Mouse (Mus musculus): ENCODE measurements around the gene Hbb-bs. TPM values are rescaled to one million over a fixed set of nuclear protein-coding genes. Genes with fewer than 3 reads are reported as not detected.
"Not testable (repeated sequence)": the region's sequence is repeated elsewhere in the genome, so short reads cannot be mapped to it uniquely, and the experiment has no call there.

The Hbb-bs gene
- total RNA-seq, 2 experiments from 2014 or later = 76,927 to 187,171 TPM

GRCm38 (mm10) chr7:103813152-103813551, 14.7 kb downstream of the Hbb-bs start:
- ATAC-seq (replicated peaks; ENCODE audit: low FRiP score, poor library complexity, severe bottlenecking) = peak; percentile 27

GRCm38 (mm10) chr7:103812174-103812573, 15.7 kb downstream of the Hbb-bs start:
- peak; percentile 6; the same call in 1 of the 2 replicates for ATAC-seq (replicated peaks; ENCODE audit: low FRiP score, poor library complexity, severe bottlenecking)

GRCm38 (mm10) chr7:103811223-103811845, 16.6 kb downstream of the Hbb-bs start:
- peak; percentile 27 for ATAC-seq (replicated peaks; ENCODE audit: low FRiP score, poor library complexity, severe bottlenecking)

- peak; percentile 9 for ATAC-seq (replicated peaks; ENCODE audit: low FRiP score, poor library complexity, severe bottlenecking)
These were observed 17.1 kb downstream of the Hbb-bs start for GRCm38 (mm10) chr7:103810746-103811145.

GRCm38 (mm10) chr7:103810296-103810695, 17.6 kb downstream of the Hbb-bs start:
- ATAC-seq (replicated peaks; ENCODE audit: low FRiP score, poor library complexity, severe bottlenecking) = peak; percentile 7

GRCm38 (mm10) chr7:103809801-103810155, 18.1 kb downstream of the Hbb-bs start:
- ATAC-seq (replicated peaks; ENCODE audit: low FRiP score, poor library complexity, severe bottlenecking) = no peak

- no peak for ATAC-seq (replicated peaks; ENCODE audit: low FRiP score, poor library complexity, severe bottlenecking)
These were observed 18.7 kb downstream of the Hbb-bs start for GRCm38 (mm10) chr7:103808971-103809800.

GRCm38 (mm10) chr7:103808120-103808519, 19.8 kb downstream of the Hbb-bs start:
- ATAC-seq (replicated peaks; ENCODE audit: low FRiP score, poor library complexity, severe bottlenecking) = not testable (repeated sequence)

- ATAC-seq (replicated peaks; ENCODE audit: low FRiP score, poor library complexity, severe bottlenecking) = peak; percentile 25; the same call in 1 of the 2 replicates
These were observed 21.0 kb downstream of the Hbb-bs start for GRCm38 (mm10) chr7:103806856-103807255.

- peak; percentile 83 for ATAC-seq (replicated peaks; ENCODE audit: low FRiP score, poor library complexity, severe bottlenecking)
These were observed 35.1 kb downstream of the Hbb-bs start for GRCm38 (mm10) chr7:103792669-103793388.

GRCm38 (mm10) chr7:103791721-103792120, 36.2 kb downstream of the Hbb-bs start, which contains the start of gene Olfr67:
Olfr67 (minus strand) TSS chr7:103791821.
- no peak for ATAC-seq (replicated peaks; ENCODE audit: low FRiP score, poor library complexity, severe bottlenecking)

GRCm38 (mm10) chr7:103779598-103779997, 48.3 kb downstream of the Hbb-bs start, which contains the start of gene Olfr68:
Olfr68 (minus strand) TSS chr7:103779698.
- no peak for ATAC-seq (replicated peaks; ENCODE audit: low FRiP score, poor library complexity, severe bottlenecking)

GRCm38 (mm10) chr7:103777652-103778051, 50.2 kb downstream of the Hbb-bs start:
- peak; percentile 82 for ATAC-seq (replicated peaks; ENCODE audit: low FRiP score, poor library complexity, severe bottlenecking)

Other genes starting within 250 kb of the Hbb-bs start
Only the 30 nearest of the 32 such genes appear.
- not detected in 2 replicates for gene Olfr619, start 227.5 kb downstream of the Hbb-bs start, total RNA-seq (2015; ENCODE audit: low replicate concordance)
- gene Olfr619, start 227.5 kb downstream of the Hbb-bs start, total RNA-seq (2017; ENCODE audit: low replicate concordance) = not detected in 2 replicates
- gene Olfr620, start 215.6 kb downstream of the Hbb-bs start, total RNA-seq (2015; ENCODE audit: low replicate concordance) = not detected in 2 replicates
- gene Olfr620, start 215.6 kb downstream of the Hbb-bs start, total RNA-seq (2017; ENCODE audit: low replicate concordance) = not detected in 2 replicates
- gene Olfr622, start 185.4 kb downstream of the Hbb-bs start, total RNA-seq (2015; ENCODE audit: low replicate concordance) = not detected in 2 replicates
- not detected in 2 replicates for gene Olfr622, start 185.4 kb downstream of the Hbb-bs start, total RNA-seq (2017; ENCODE audit: low replicate concordance)
- not detected in 2 replicates for gene Olfr623, start 164.4 kb downstream of the Hbb-bs start, total RNA-seq (2015; ENCODE audit: low replicate concordance)
- not detected in 2 replicates for gene Olfr623, start 164.4 kb downstream of the Hbb-bs start, total RNA-seq (2017; ENCODE audit: low replicate concordance)
- 0.21 TPM in 1 of 2 replicates, not detected in the other for gene Olfr624, start 156.9 kb downstream of the Hbb-bs start, total RNA-seq (2015; ENCODE audit: low replicate concordance)
- gene Olfr624, start 156.9 kb downstream of the Hbb-bs start, total RNA-seq (2017; ENCODE audit: low replicate concordance) = not detected in 2 replicates
- gene Olfr625-ps1, start 145.4 kb downstream of the Hbb-bs start, total RNA-seq (2015; ENCODE audit: low replicate concordance) = not detected in 2 replicates
- not detected in 2 replicates for gene Olfr625-ps1, start 145.4 kb downstream of the Hbb-bs start, total RNA-seq (2017; ENCODE audit: low replicate concordance)
- gene Olfr243, start 113.4 kb downstream of the Hbb-bs start, total RNA-seq (2015; ENCODE audit: low replicate concordance) = not detected in 2 replicates
- 0.28 TPM in 1 of 2 replicates, not detected in the other for gene Olfr243, start 113.4 kb downstream of the Hbb-bs start, total RNA-seq (2017; ENCODE audit: low replicate concordance)
- gene Olfr628, start 97.7 kb downstream of the Hbb-bs start, total RNA-seq (2015; ENCODE audit: low replicate concordance) = not detected in 2 replicates
- gene Olfr628, start 97.7 kb downstream of the Hbb-bs start, total RNA-seq (2017; ENCODE audit: low replicate concordance) = not detected in 2 replicates
- not detected in 2 replicates for gene Olfr629, start 83.2 kb downstream of the Hbb-bs start, total RNA-seq (2015; ENCODE audit: low replicate concordance)
- 0.43 TPM in 1 of 2 replicates, not detected in the other for gene Olfr629, start 83.2 kb downstream of the Hbb-bs start, total RNA-seq (2017; ENCODE audit: low replicate concordance)
- gene Olfr630, start 70.8 kb downstream of the Hbb-bs start, total RNA-seq (2015; ENCODE audit: low replicate concordance) = not detected in 2 replicates
- 1.5 TPM in 1 of 2 replicates, not detected in the other for gene Olfr630, start 70.8 kb downstream of the Hbb-bs start, total RNA-seq (2017; ENCODE audit: low replicate concordance)
- gene Olfr69, start 56.5 kb downstream of the Hbb-bs start, total RNA-seq (2015; ENCODE audit: low replicate concordance) = 2.7 and 5.6 TPM in 2 replicates
- gene Olfr69, start 56.5 kb downstream of the Hbb-bs start, total RNA-seq (2017; ENCODE audit: low replicate concordance) = 0.70 and 1.1 TPM in 2 replicates
- 1.0 and 1.3 TPM in 2 replicates for gene Olfr68, start 48.4 kb downstream of the Hbb-bs start, total RNA-seq (2015; ENCODE audit: low replicate concordance)
- gene Olfr68, start 48.4 kb downstream of the Hbb-bs start, total RNA-seq (2017; ENCODE audit: low replicate concordance) = 1.4 and 1.5 TPM in 2 replicates
- 5.0 and 10.2 TPM in 2 replicates for gene Olfr67, start 36.3 kb downstream of the Hbb-bs start, total RNA-seq (2015; ENCODE audit: low replicate concordance)
- gene Olfr67, start 36.3 kb downstream of the Hbb-bs start, total RNA-seq (2017; ENCODE audit: low replicate concordance) = 2.8 and 4.2 TPM in 2 replicates
- gene Hbb-bt, start 14.1 kb downstream of the Hbb-bs start, total RNA-seq (2015; ENCODE audit: low replicate concordance) = 39,556 and 40,045 TPM in 2 replicates
- gene Hbb-bt, start 14.1 kb downstream of the Hbb-bs start, total RNA-seq (2017; ENCODE audit: low replicate concordance) = 14,681 and 15,230 TPM in 2 replicates
- not detected in 2 replicates for gene Hbb-bh2, start 12.4 kb upstream of the Hbb-bs start, total RNA-seq (2015; ENCODE audit: low replicate concordance)
- gene Hbb-bh2, start 12.4 kb upstream of the Hbb-bs start, total RNA-seq (2017; ENCODE audit: low replicate concordance) = 1.0 and 4.6 TPM in 2 replicates
- not detected in 2 replicates for gene Hbb-bh1, start 15.1 kb upstream of the Hbb-bs start, total RNA-seq (2015; ENCODE audit: low replicate concordance)
- not detected in 2 replicates for gene Hbb-bh1, start 15.1 kb upstream of the Hbb-bs start, total RNA-seq (2017; ENCODE audit: low replicate concordance)
- 2.9 and 8.6 TPM in 2 replicates for gene Hbb-y, start 25.1 kb upstream of the Hbb-bs start, total RNA-seq (2015; ENCODE audit: low replicate concordance)
- not detected in 2 replicates for gene Hbb-y, start 25.1 kb upstream of the Hbb-bs start, total RNA-seq (2017; ENCODE audit: low replicate concordance)
- not detected in 2 replicates for gene Olfr66, start 58.2 kb upstream of the Hbb-bs start, total RNA-seq (2015; ENCODE audit: low replicate concordance)
- not detected in 2 replicates for gene Olfr66, start 58.2 kb upstream of the Hbb-bs start, total RNA-seq (2017; ENCODE audit: low replicate concordance)
- gene Olfr64, start 66.4 kb upstream of the Hbb-bs start, total RNA-seq (2015; ENCODE audit: low replicate concordance) = not detected in 2 replicates
- 0.14 and 0.34 TPM in 2 replicates for gene Olfr64, start 66.4 kb upstream of the Hbb-bs start, total RNA-seq (2017; ENCODE audit: low replicate concordance)
- not detected in 2 replicates for gene Olfr65, start 75.4 kb upstream of the Hbb-bs start, total RNA-seq (2015; ENCODE audit: low replicate concordance)
- gene Olfr65, start 75.4 kb upstream of the Hbb-bs start, total RNA-seq (2017; ENCODE audit: low replicate concordance) = 0.28 TPM in 1 of 2 replicates, not detected in the other
- 1.0 TPM in 1 of 2 replicates, not detected in the other for gene Olfr631, start 100.7 kb upstream of the Hbb-bs start, total RNA-seq (2015; ENCODE audit: low replicate concordance)
- 2.1 TPM in 1 of 2 replicates, not detected in the other for gene Olfr631, start 100.7 kb upstream of the Hbb-bs start, total RNA-seq (2017; ENCODE audit: low replicate concordance)
- gene Olfr632, start 106.3 kb upstream of the Hbb-bs start, total RNA-seq (2015; ENCODE audit: low replicate concordance) = not detected in 2 replicates
- gene Olfr632, start 106.3 kb upstream of the Hbb-bs start, total RNA-seq (2017; ENCODE audit: low replicate concordance) = 1.7 TPM in 1 of 2 replicates, not detected in the other
- not detected in 2 replicates for gene Olfr633, start 116.3 kb upstream of the Hbb-bs start, total RNA-seq (2015; ENCODE audit: low replicate concordance)
- not detected in 2 replicates for gene Olfr633, start 116.3 kb upstream of the Hbb-bs start, total RNA-seq (2017; ENCODE audit: low replicate concordance)
- not detected in 2 replicates for gene Olfr635, start 143.1 kb upstream of the Hbb-bs start, total RNA-seq (2015; ENCODE audit: low replicate concordance)
- gene Olfr635, start 143.1 kb upstream of the Hbb-bs start, total RNA-seq (2017; ENCODE audit: low replicate concordance) = 0.09 and 0.14 TPM in 2 replicates
- gene Olfr638, start 170.7 kb upstream of the Hbb-bs start, total RNA-seq (2015; ENCODE audit: low replicate concordance) = not detected in 2 replicates
- gene Olfr638, start 170.7 kb upstream of the Hbb-bs start, total RNA-seq (2017; ENCODE audit: low replicate concordance) = not detected in 2 replicates
- gene Olfr639, start 189.2 kb upstream of the Hbb-bs start, total RNA-seq (2015; ENCODE audit: low replicate concordance) = not detected in 2 replicates
- 0.09 and 0.14 TPM in 2 replicates for gene Olfr639, start 189.2 kb upstream of the Hbb-bs start, total RNA-seq (2017; ENCODE audit: low replicate concordance)
- not detected in 2 replicates for gene Olfr640, start 197.5 kb upstream of the Hbb-bs start, total RNA-seq (2015; ENCODE audit: low replicate concordance)
- gene Olfr640, start 197.5 kb upstream of the Hbb-bs start, total RNA-seq (2017; ENCODE audit: low replicate concordance) = not detected in 2 replicates
- not detected in 2 replicates for gene Olfr641, start 207.3 kb upstream of the Hbb-bs start, total RNA-seq (2015; ENCODE audit: low replicate concordance)
- 0.98 TPM in 1 of 2 replicates, not detected in the other for gene Olfr641, start 207.3 kb upstream of the Hbb-bs start, total RNA-seq (2017; ENCODE audit: low replicate concordance)
- not detected in 2 replicates for gene Olfr642, start 224.6 kb upstream of the Hbb-bs start, total RNA-seq (2015; ENCODE audit: low replicate concordance)
- 0.14 TPM in 1 of 2 replicates, not detected in the other for gene Olfr642, start 224.6 kb upstream of the Hbb-bs start, total RNA-seq (2017; ENCODE audit: low replicate concordance)
- not detected in 2 replicates for gene 4930516K23Rik, start 233.3 kb upstream of the Hbb-bs start, total RNA-seq (2015; ENCODE audit: low replicate concordance)
- not detected in 2 replicates for gene 4930516K23Rik, start 233.3 kb upstream of the Hbb-bs start, total RNA-seq (2017; ENCODE audit: low replicate concordance)

All from erythroblast, adult 5-6 weeks (primary cell).